Mouse (Mus musculus): Measurements from ENCODE around the gene Pgpep1l.

DNA sequence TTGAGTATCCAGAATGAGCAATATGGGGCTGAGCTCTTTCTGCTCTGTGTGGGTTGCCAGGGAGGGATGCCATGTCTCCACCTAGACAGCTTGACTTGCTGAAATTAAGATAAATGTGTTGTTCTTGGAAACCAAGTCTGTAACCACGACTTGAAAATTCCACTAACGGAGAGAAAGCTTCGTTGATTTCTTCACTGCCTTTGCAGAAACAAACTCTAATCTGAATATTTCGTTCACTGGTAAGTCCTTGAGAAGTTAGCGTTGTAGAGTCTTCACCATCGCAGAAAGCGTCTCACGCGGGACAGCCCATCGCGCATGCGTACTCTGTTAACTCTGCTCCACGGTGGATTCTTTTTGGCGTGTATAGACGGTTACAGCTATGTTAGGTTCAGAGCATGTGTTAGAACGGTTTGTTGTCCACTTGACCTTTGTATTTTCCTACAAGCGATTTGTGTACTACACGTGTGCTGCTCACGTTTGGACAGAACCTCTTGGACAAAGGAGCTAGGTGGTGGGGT is 16.4 kb upstream of the Pgpep1l start:
- TF ChIP-seq CTCF (IDR thresholded peaks at IDR 0.05; ENCODE audit: extremely low read depth, insufficient read depth, low read length) = no peak
- no peak for TF ChIP-seq POLR2A (IDR thresholded peaks at IDR 0.05; ENCODE audit: extremely low read depth, insufficient read depth, low read length)

Measured in cortical plate, adult 2 months (tissue).